Mouse (Mus musculus): ENCODE results near the gene Ccdc189. TPM values are rescaled to one million over a fixed set of nuclear protein-coding genes. Genes with fewer than 3 reads are reported as not detected.
A peak's percentile ranks its signal among the peaks of the same experiment; 100 is the strongest.
"Not testable (repeated sequence)": the region's sequence is repeated elsewhere in the genome, so short reads cannot be mapped to it uniquely, and the experiment has no call there.

The Ccdc189 gene
- total RNA-seq (2021), result 1 to 10 TPM; 6.5 to 9.2 TPM

DNA sequence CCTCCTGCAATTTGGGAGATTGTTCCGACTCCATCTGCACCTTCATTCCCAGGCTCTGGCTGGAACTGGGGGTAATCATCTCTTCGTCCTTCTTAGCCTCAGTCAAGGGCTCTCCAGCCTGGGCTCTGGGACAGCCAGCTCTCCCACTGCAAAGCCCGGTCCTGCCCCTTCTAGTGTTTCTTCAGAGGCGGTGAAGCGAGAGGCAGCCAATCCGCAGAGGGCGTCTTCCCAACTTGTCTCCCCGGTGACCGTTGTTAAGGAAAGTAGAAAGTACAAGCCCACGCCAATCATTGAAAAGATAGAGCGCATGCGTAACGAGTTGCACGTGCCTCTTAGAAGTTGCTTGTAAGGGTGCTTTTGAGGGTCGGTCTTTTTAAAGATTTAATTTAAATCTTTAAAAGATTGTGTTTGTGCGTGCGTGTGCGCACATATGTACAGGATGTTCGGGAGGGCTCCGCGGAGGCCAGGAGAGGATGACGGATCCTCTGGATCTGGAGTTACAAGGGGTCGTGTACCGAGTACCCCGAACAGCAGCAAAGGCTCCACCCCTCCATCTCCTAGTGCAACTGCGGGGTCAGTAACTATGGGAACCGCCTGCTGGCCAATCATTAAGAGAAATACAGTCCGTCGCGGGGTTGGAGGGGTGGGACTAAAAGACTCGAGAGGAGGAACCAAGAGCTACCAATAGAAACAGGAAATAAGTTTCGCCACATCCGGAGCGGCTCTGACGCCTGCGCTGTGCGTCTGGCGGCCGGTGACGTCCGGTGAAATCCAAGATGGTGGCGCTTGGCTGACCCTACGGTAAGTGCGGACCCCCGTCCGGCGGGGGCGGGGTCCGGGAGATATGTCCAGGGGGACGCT, at the start of gene Ccdc189, which contains the start of gene Rnf40:
Gene Ccdc189, minus strand, starts transcription at position 585 of the 861 bp plus-strand sequence.
Gene Rnf40, plus strand, starts transcription at position 757 of the 861 bp plus-strand sequence.
- peak; percentile 92 for DNase-seq

DNA sequence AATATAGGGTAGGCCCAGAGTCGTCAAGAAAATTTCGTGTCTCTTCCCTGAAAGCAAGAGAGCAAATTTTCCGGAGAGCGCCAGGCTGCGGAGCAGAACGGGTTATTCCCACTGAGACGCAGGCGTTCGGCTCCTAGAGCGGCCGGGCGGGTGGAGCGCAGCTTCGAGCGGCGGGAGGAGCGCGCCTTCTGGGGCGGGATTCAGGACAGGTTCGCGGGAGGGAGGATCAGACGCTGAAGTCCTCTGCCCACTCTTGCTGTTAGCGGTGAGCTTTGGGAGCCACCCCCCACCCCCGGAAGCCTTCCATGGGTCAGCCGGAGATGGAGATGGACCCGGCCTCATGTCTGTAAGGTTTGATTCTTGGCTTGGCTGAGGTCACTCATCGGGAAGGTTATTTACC, 48.6 kb upstream of the Ccdc189 start:
- DNase-seq, result peak; percentile 85

DNA sequence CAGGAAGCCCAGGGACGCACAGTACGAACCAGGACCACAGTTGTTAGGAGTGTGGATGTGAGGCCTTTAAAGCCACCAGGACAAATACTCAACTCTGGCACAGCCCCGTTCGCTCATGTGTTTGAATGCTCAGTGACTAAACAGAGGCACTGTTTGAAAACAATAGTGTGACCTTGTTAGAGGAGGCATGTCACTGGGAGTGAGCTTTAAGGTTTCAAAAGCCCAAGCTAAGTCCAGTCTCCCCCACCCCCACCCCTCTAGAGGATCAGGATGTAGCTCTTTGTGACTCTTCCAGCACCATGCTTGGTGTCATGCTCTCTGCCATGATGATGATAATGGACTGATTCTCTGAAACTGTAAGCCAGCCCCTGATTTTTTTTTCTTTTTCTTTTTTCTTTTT, 43.0 kb upstream of the Ccdc189 start:
- DNase-seq, result no peak

DNA sequence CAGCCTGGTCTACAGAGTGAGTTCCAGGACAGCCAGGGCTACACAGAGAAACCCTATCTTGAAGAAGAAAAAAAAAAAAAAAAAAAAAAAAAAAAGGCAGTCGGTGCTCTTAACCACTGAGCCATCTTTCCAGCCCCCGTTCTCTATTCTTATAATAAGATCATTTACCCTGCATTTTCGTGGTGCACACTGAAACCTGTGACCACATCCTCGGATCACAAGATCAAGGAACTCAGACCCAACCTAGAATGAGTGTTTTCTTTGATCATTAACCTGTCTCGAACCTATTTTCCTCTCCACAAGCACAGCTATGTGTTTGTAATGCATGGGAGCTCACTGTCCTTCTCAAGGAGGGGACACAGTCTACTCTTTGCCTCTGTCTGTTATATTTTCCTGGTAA, 40.3 kb upstream of the Ccdc189 start:
- DNase-seq, result no peak

DNA sequence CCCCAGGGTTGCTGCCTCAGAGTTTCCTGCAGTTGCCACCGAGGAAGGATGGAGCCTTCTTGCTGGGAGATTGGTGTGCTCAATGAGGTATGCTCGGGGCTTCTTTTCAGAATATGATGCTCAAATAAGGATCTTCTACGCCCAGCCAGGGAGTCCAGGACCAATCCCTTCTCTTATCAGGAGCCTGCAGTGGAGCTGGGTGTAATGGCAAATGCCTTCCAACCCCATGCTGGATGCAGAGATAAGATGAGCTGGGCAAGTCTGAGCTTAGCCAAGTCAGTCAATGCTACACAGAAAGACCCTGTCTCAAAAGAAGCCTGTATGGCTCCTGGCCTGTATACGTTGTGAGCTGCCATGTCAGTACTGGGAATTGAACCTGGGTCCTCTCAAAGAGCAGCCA, 38.1 kb upstream of the Ccdc189 start:
- no peak for DNase-seq

DNA sequence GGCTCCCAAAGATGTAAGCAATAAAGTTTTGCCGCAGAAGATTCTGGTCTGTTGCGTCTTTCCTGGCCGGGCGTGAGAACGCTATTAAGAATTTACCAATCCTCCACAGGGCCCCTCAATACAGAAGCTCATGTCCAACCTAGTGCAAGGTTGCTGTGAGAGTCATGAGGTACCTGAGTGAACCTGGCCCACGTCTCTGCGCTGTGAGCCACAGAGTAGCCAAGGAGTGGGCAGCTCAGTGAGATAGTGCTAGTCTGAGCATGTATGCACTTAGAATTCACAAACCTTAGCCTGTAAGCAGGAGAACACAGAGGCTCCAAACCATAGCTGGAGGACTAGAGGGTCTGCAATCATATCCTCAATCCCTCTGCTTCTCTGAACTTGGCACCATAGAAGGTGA, 37.6 kb upstream of the Ccdc189 start:
- no peak for DNase-seq

DNA sequence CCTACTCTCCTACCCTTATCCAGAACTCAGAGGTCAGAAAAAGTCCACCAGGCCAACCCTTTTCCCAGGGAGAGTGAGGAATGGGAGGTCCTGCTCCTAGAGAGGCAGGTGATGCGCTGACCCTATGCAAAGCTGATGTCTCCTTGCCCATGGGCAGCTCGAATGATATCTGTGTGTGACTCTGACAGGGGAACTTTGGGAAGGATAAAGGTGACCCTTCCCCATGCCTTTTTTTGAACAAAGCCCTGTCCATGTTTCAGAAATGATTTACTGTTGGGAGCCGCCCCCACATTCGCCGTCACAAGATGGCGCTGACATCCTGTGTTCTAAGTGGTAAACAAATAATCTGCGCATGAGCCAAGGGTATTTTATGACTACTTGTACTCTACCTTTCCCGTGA, 30.0 kb upstream of the Ccdc189 start:
- DNase-seq, result not testable (repeated sequence)

DNA sequence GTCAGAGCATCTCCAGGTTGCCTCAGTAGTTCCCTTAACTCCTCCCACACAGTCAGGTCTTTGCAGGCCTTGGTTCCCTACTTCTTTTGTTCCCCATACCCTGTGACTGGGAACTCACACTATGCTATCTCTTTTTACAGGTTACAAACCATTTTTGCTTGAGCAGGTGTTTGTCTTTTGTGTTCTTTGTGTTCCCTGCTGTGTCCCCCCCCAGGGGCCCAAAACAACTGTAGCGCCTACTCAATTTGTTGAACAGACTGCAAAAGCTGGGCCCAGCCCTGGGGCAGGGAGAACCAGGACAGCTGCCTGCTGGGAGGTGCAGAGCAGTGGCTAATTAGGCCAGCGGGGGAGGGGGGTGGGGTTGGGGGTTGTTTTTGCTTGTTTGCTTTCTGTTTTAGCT, 29.6 kb upstream of the Ccdc189 start:
- no peak for DNase-seq

DNA sequence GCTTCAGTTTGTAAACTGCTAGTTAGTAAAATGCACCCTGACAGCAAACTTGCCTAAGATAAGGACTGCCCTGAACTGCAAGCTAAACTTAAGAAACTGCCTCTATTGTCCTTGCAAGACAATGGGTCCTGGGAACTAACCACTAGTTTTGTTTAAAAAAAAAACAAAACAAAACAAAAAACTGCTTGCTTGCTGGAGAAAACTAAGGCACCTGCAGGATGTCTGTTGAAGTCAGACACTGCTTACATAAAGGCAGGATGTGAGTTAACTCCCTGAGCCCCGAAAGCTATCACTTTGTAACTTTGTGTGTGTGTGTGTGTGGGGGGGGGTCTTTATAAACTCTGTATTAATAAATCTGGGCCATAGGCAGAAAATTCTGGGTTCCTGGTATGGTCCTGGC, 28.5 kb upstream of the Ccdc189 start:
- DNase-seq, result no peak

DNA sequence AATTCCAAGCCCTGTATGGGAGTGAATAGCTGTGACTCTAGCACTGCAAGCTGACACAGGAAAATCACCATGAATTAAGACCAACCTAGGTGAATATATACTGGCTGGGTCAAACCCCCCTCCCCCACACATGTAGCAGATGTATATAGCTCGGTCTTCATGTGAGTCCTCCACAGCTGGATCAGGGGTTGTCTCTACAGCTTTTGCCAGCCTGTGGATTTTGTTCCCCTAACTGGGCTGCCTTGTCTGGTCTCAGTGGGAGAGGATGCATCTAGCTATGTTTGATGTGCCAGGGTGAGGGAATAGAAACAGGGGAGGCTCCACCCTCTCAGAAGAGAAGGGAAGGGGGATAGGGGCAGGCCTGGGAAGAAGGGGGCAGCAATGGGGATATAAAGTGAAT, 27.9 kb upstream of the Ccdc189 start:
- DNase-seq, result no peak

DNA sequence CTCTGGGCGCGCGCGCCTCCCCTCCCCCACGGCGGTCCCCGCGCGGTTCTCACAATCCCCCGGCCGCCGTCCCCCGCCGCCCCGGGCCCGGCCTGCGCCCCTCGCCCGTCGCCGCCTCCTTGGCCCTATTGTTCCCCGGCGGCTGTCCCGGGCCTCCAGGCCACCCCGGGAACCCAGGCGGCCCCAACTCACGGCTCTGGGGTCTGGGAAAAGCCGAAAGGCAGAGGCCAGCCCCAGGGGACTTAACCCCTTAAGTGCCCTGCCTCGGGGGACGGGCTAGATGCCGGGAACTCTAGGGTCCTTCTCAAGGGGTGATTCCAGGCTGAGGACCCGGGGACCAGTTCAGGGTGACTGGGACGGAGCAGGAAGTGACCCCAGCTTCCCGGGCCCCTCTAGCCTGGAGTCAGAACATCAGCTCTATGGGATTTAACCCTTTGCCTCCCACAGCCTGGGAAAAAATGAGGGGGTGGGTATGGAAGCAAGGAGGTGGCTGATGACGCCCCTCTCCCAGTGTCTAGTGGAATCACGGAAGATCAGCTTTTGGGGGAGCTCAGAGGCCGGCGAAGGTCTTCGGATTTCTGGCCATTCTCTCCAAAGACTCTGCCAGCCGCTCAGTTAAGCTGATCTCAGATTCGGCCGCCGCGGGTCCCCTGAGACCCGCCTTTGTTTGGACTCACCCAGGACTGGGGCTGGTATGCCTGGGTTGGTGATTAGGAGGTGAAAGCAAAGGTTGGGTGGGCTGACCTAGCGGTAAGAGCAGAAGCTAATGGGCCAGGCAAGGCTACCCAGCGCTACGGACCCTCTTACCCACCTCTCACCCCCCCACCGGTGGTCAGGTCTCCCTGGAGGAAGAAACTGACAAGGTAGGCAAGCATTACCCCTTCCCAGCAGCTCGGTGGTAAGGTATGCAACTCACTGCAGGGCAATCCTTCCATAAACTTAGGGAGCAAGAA, 26.8 kb upstream of the Ccdc189 start, which contains the start of gene Zfp629:
Gene Zfp629, minus strand, starts transcription at position 907 of the 953 bp plus-strand sequence.
- DNase-seq, result peak; percentile 84

DNA sequence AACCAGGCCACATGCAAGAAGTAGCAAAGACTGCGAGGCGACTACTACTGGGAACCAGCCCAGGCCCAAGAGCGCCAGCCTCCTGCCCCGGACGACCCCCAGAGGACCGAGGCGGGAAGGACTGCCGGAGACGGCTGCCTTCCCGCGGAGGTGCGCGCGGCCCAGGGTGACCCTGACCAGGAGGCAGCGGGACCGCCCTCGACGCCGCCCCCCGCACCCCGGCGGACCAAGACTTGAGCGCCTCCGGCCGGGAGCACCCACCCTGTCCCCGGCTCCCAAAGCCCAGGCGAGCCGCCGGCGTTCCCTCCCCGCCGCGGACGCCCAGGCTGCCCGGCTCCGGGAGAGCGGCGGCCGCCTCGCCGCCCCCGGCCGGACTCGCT, 26.1 kb upstream of the Ccdc189 start:
- DNase-seq, result peak; percentile 77

DNA sequence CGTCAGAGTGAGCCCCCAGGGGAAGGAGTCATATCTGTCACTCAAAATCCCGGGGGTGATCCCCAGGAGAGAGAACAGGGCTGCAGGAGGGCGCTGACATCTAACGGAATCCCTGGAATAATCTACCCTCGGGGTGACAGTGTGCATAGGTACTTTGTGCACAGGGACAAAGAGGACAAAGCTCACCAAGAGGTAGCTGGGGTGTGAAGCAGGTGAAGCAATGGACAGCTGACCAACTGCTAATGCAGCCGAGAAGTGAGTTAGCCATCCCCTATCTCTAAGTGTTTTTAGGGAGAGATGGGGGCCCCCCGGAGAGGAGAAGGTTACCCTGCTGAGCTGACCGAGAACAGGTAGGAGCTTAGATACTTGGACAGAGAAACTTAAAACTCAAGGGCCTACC, 25.7 kb upstream of the Ccdc189 start:
- DNase-seq, result no peak

DNA sequence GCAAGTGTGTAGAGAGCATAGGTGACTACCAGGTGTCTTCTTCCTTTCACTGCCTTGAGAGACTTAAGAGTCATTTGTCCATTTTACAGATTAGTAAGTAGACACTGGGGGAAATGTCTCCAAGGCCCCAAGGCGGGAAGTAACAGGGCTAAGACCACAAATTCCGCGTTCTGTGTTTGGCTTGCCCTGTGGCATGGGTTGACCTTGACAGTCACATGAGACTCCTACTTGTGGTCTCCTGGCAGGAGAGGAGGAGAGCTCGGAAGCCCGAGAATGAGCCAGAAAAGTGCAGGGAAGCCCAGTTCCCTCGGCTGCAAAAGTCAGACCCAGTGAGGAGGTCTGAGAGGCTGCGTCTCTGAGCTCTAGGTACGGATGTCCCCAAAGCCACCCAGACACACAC, 25.1 kb upstream of the Ccdc189 start:
- no peak for DNase-seq

DNA sequence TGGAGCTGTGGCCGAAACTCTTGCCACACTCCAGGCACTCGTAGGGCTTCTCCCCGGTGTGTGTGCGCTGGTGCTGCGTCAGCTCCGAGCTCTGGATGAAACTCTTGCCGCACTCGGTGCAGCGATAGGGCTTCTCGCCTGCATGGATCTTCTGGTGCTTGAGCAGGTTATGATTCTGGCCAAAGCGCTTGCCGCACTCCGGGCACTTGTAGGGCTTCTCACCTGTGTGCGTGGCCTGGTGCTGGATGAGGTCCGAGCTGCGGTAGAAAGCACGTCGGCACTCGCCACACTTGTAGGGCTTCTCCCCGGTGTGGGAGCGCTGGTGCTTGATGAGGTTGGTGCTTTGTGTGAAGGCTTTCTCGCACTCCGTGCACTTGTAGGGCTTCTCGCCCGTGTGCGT, 23.2 kb upstream of the Ccdc189 start:
- no peak for DNase-seq

DNA sequence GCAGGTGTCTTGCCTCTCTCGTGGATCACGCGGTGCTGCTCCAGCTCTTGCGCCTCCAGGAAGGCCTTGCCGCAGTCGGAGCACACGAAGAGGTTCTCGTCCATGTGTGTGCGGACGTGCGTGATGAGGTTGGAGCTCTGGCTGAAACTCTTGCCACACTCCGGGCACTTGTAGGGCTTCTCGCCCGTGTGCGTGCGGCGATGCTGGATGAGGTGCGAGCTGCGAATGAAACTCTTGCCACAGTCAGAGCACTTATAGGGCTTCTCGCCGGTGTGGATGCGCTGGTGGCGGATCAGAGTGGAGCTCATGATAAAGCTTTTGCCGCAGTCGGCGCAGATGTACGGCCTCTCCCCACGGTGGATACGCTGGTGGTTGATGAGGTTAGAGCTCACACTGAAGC, 22.6 kb upstream of the Ccdc189 start:
- no peak for DNase-seq

DNA sequence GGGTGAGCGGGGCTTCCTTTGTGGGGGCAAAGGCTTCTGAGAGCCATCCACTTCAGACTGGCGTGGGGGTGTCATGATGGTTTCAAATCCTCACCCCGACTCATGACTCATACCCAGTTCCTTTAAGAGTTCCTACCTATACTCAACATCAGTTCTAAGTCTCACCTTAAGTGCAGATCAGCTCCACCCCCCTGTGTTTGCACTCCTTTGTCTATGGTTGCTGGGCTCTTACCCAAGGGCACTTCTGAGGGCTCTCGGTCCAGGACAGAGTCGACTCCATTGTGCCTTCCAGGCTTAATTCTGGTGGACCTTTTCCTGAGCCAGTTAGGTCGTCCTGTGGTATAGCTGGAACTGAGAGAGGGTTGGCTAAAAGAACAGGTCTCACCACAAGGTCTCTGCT, 18.8 kb upstream of the Ccdc189 start:
- no peak for DNase-seq

DNA sequence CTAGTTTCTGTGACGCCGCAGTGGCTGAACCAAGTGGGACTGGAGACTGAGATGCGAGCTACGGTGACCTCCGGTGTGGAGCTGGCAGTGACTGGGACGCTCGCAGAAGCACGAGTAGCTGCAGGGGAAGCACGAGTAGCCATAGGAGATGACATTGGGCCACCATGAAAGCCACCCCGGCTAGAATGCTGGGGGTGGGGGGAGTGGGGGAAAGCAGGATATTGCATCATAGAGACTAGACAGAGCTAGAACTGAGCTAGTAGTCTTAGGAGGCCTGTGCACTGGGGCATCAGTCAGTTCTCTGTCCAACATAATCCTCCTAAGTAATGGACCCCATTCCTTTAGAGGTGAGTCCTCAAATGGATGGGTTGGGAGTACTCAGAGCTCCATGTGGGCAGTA, 15.9 kb upstream of the Ccdc189 start:
- DNase-seq, result no peak

DNA sequence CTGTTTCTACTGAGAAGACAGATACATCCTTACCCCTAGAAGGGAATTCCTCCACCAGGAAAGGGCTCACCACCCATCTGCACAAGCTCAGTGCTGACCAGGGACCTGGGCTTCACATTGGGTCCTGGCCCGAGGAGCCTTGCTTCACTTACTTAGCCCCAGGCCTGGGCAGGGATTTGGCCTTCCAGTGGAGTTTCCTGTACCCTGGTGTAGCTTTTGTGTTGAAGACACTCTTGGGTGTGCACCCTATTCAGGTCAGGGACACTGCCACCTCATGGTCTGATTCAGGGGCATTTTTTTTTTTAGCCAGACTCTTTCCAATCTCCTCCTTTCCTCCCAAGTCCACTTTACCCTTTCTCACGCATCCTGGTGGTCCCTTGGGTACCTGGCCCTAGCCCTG, 14.5 kb upstream of the Ccdc189 start:
- no peak for DNase-seq

DNA sequence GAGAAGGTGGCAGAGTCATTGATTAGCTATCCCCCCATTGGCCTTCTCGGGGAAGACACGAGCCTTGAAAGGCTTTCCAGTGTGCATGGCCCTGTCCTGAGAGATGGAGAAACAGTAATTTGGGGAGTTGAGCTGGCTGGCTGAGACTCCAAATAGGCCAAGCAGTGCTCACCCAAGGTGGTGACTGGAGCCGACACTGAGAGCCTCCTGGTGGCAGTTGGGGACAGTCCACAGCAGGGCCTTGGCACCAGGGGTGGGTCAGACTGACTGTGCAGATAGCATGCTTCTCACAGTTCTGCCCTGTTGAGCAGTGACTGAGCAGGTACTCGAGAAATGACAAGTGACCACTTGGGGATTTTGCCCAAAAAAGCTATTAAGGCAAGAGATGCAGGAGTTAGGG, 13.3 kb upstream of the Ccdc189 start:
- no peak for DNase-seq

DNA sequence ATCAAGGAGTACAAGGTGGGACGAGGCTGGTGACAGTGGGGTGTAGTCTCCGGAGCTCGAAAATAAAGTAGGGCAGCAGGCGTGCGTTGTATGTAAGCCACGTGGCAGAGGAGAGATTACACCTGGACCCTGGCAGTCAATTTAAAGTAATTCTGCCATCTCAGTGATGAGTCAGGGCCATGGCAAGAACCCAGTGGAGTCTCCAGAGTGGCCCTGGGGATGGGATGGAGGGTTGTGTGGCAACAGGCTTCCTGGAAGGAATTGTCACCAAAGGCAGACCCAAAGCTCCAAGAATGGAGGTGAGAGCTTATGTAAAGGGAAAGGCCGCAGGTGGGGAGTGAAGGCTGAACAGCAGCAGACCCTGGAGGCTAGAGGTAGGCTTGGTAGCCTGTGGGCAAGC, 12.2 kb upstream of the Ccdc189 start:
- DNase-seq, result no peak

DNA sequence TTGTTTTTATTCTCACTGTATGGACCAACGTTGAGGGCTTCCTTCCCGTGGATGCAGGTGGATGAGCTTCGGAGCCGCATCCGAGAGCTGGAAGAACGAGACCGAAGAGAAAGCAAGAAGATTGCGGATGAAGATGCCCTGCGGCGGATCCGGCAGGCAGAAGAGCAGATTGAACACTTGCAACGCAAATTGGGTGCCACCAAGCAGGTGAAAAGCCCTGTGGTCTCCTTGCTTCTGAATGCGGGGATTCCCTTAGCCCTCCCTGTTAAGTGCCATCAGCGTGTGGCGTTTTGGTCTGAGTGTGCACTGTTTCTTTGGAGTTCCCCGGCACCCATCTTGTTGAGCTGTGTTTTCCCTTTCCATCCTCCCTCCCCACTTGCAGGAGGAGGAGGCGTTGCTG, 8.4 kb upstream of the Ccdc189 start:
- no peak for DNase-seq

DNA sequence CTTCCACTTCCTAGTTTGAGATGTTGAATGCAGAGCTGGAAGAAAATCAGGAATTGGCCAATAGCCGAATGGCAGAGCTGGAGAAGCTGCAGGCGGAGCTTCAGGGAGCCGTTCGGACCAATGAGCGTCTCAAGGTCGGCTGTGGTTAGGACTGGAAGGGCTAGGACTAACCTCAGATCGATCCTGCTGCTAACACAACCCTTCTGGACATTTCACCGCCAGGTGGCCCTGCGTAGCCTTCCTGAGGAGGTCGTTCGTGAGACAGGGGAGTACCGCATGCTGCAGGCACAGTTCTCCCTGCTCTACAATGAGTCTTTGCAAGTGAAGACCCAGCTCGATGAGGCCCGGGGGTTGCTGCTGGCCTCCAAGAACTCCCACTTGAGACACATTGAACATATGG, 4.2 kb upstream of the Ccdc189 start:
- no peak for DNase-seq

All from heart, postnatal 4 days (tissue).